Mouse (Mus musculus): ENCODE measurements at regions not wholly inside any gene's neighbourhood (a gene's known extent, or its start where the extent isn't known, plus 50 kb on each side); places are given as distances from the start of the nearest gene placed in this dataset.

- no peak for TF ChIP-seq CTCF (IDR thresholded peaks at IDR 0.05)
- no peak for TF ChIP-seq EP300 (IDR thresholded peaks at IDR 0.05)
These were observed 142.7 kb upstream of the Habp2 start for GRCm38 (mm10) chr19:56144221-56144620.
